Mouse (Mus musculus) forebrain, embryonic 15.5 days (tissue): ENCODE results near the gene Phf2. TPM values are rescaled to one million over a fixed set of nuclear protein-coding genes. Genes with fewer than 3 reads are reported as not detected.

Experiments
- ATAC-seq: fragments of 200-750 bp; cut with Nextera tagmentation; replicated peaks from 2 replicates; pipeline ENCODE4 v1.8.0; 2017; ENCODE audit warnings: mild to moderate bottlenecking, moderate TSS enrichment, moderate library complexity
- H3K27ac ChIP-seq: fragments of 300-500 bp; sonication (generic); replicated peaks from 2 replicates; pipeline ENCODE4 v1.5.1; 2015; ENCODE audit warnings: mild to moderate bottlenecking, inconsistent platforms
- H3K27me3 ChIP-seq: fragments of 300-500 bp; sonication (generic); 2 replicates; pipeline ENCODE4 v1.6.1; 2015; ENCODE audit warnings: inconsistent platforms
- H3K36me3 ChIP-seq: fragments of 300-500 bp; sonication (generic); 2 replicates; pipeline ENCODE4 v1.6.1; 2015; ENCODE audit warnings: mild to moderate bottlenecking, inconsistent platforms
- H3K4me1 ChIP-seq: fragments of 300-500 bp; sonication (generic); 2 replicates; pipeline ENCODE4 v1.6.1; 2015; ENCODE audit warnings: inconsistent platforms
- H3K4me2 ChIP-seq: fragments of 300-500 bp; sonication (generic); replicated peaks from 2 replicates; pipeline ENCODE4 v1.6.1; 2015; ENCODE audit warnings: mild to moderate bottlenecking, inconsistent platforms
- H3K4me3 ChIP-seq: fragments of 300-500 bp; sonication (generic); 2 replicates; pipeline ENCODE4 v1.5.1; 2015; ENCODE audit warnings: mild to moderate bottlenecking, inconsistent platforms
- H3K9ac ChIP-seq: fragments of 300-500 bp; sonication (generic); replicated peaks from 2 replicates; pipeline ENCODE4 v1.6.1; 2015; ENCODE audit warnings: mild to moderate bottlenecking, inconsistent platforms
- H3K9me3 ChIP-seq: fragments of 300-500 bp; sonication (generic); 2 replicates; pipeline ENCODE4 v1.6.1; 2016; ENCODE audit warnings: inconsistent platforms
- WGBS: fragments of 180-500 bp; shearing (Covaris S2); methylation state at CpG from one replicate; pipeline ENCODE4 v1.1.7; 2015; ENCODE audit warnings: mixed read lengths; 5-methylcytosine and 5-hydroxymethylcytosine counted together
- polyA plus RNA-seq: library from polyadenylated mRNA; unstranded; fragments of >200 nt; fragmentation: Nextera tagmentation; extraction: Ambion mirVana; gene quantifications from 2 replicates; pipeline ENCODE4 v1.2.1, GENCODE M21; 2015

Phf2 gene
- 10.5 and 11.5 TPM in 2 replicates for polyA plus RNA-seq

- WGBS: under 1% methylated on average over 65 of the region's 117 CpGs
- peaks cover 31% of the 10 kb centered on the region for H3K4me1 ChIP-seq
- H3K36me3 ChIP-seq: no peaks in the 10 kb centered on the region
Measured at GRCm38 (mm10) chr13:48870771-48871731, at the start of gene Phf2. Gene Phf2, minus strand, starts transcription at chr13:48871119.

GRCm38 (mm10) chr13:48919756-48920415 lies 49.0 kb upstream of the Phf2 start:
- Histone ChIP-seq H3K27me3 (no peaks in the 10 kb centered on the region), H3K9me3 (no peaks in the 10 kb centered on the region), H3K9ac (no peak overlapping the region), H3K27ac (no peak overlapping the region), H3K4me2 (no peak overlapping the region), H3K36me3 (peaks cover 33% of the 10 kb centered on the region), H3K4me3 (no peak overlapping the region), H3K4me1 (no peaks in the 10 kb centered on the region)
- no peak for ATAC-seq
- 92% methylated on average over 7 of the region's 7 CpGs for WGBS

More at GRCm38 (mm10) chr13:48870771-48871731, at the start of gene Phf2:
- H3K4me2 ChIP-seq: peak within 1 kb of the TSS; percentile 85
- no peaks in the 10 kb centered on the region for H3K27me3 ChIP-seq
- no peaks in the 10 kb centered on the region for H3K9me3 ChIP-seq
- H3K4me3 ChIP-seq: peak within 1 kb of the TSS; percentile 97
- H3K27ac ChIP-seq: peak within 1 kb of the TSS; percentile 83
- ATAC-seq: peak; percentile 62
- peak within 1 kb of the TSS; percentile 98 for H3K9ac ChIP-seq

- no peak for ATAC-seq
- H3K4me3 ChIP-seq: no peak overlapping the region
- H3K4me1 ChIP-seq: no peaks in the 10 kb centered on the region
- no peak overlapping the region for H3K27ac ChIP-seq
- no peaks in the 10 kb centered on the region for H3K9me3 ChIP-seq
- no peak overlapping the region for H3K4me2 ChIP-seq
- no peak overlapping the region for H3K9ac ChIP-seq
- 97% methylated on average over 3 of the region's 3 CpGs for WGBS
- no peaks in the 10 kb centered on the region for H3K27me3 ChIP-seq
- peaks cover 39% of the 10 kb centered on the region for H3K36me3 ChIP-seq
Measured at GRCm38 (mm10) chr13:48917113-48917599, 46.2 kb upstream of the Phf2 start.

- 31% methylated on average over 1 of the region's 1 CpGs for WGBS
- no peak overlapping the region for H3K4me3 ChIP-seq
- H3K4me2 ChIP-seq: no peak overlapping the region
- H3K9ac ChIP-seq: no peak overlapping the region
- peaks cover 33% of the 10 kb centered on the region for H3K36me3 ChIP-seq
- H3K27me3 ChIP-seq: no peaks in the 10 kb centered on the region
- ATAC-seq: no peak
- no peaks in the 10 kb centered on the region for H3K9me3 ChIP-seq
- no peak overlapping the region for H3K27ac ChIP-seq
- H3K4me1 ChIP-seq: peaks cover 6% of the 10 kb centered on the region
Measured at GRCm38 (mm10) chr13:48913680-48914079, 42.8 kb upstream of the Phf2 start.

GRCm38 (mm10) chr13:48913141-48913540 lies 42.2 kb upstream of the Phf2 start:
- no peak overlapping the region for H3K4me2 ChIP-seq
- no peaks in the 10 kb centered on the region for H3K27me3 ChIP-seq
- no peak for ATAC-seq
- H3K36me3 ChIP-seq: peaks cover 38% of the 10 kb centered on the region
- 79% methylated on average over 3 of the region's 3 CpGs for WGBS
- peaks cover 6% of the 10 kb centered on the region for H3K4me1 ChIP-seq
- H3K9ac ChIP-seq: no peak overlapping the region
- H3K4me3 ChIP-seq: no peak overlapping the region
- no peak overlapping the region for H3K27ac ChIP-seq
- H3K9me3 ChIP-seq: no peaks in the 10 kb centered on the region

GRCm38 (mm10) chr13:48911426-48911825 lies 40.5 kb upstream of the Phf2 start:
- ATAC-seq: 0 out of 2 replicates have a peak, but pooled peaks have one; percentile 43
- H3K4me1 ChIP-seq: peaks cover 6% of the 10 kb centered on the region
- WGBS: 75% methylated on average over 7 of the region's 7 CpGs
- H3K4me2 ChIP-seq: no peak overlapping the region
- H3K27me3 ChIP-seq: no peaks in the 10 kb centered on the region
- H3K27ac ChIP-seq: peak overlapping the region; percentile 34; the same call in 1 of the 2 replicates
- H3K9ac ChIP-seq: no peak overlapping the region
- no peak overlapping the region for H3K4me3 ChIP-seq
- no peaks in the 10 kb centered on the region for H3K9me3 ChIP-seq
- H3K36me3 ChIP-seq: peaks cover 30% of the 10 kb centered on the region

- Histone ChIP-seq H3K27ac (no peak overlapping the region), H3K27me3 (no peaks in the 10 kb centered on the region), H3K36me3 (peaks cover 42% of the 10 kb centered on the region), H3K9me3 (no peaks in the 10 kb centered on the region), H3K4me2 (no peak overlapping the region), H3K9ac (no peak overlapping the region), H3K4me3 (no peak overlapping the region), H3K4me1 (no peaks in the 10 kb centered on the region)
- 96% methylated on average over 2 of the region's 2 CpGs for WGBS
- no peak for ATAC-seq
Measured at GRCm38 (mm10) chr13:48905458-48905857, 34.5 kb upstream of the Phf2 start.

- no peak overlapping the region for H3K4me3 ChIP-seq
- H3K9ac ChIP-seq: no peak overlapping the region
- peaks cover 40% of the 10 kb centered on the region for H3K36me3 ChIP-seq
- H3K9me3 ChIP-seq: no peaks in the 10 kb centered on the region
- H3K4me2 ChIP-seq: no peak overlapping the region
- no peak for ATAC-seq
- H3K27ac ChIP-seq: no peak overlapping the region
- no peaks in the 10 kb centered on the region for H3K27me3 ChIP-seq
- 88% methylated on average over 5 of the region's 5 CpGs for WGBS
- no peaks in the 10 kb centered on the region for H3K4me1 ChIP-seq
Measured at GRCm38 (mm10) chr13:48895376-48895775, 24.5 kb upstream of the Phf2 start.

- WGBS: 96% methylated on average over 4 of the region's 4 CpGs
- Histone ChIP-seq H3K9ac (no peak overlapping the region), H3K36me3 (peaks cover 65% of the 10 kb centered on the region), H3K4me3 (no peak overlapping the region), H3K27ac (no peak overlapping the region), H3K27me3 (no peaks in the 10 kb centered on the region), H3K4me2 (no peak overlapping the region), H3K4me1 (no peaks in the 10 kb centered on the region), H3K9me3 (no peaks in the 10 kb centered on the region)
- ATAC-seq: no peak
Measured at GRCm38 (mm10) chr13:48890260-48890960, 19.5 kb upstream of the Phf2 start.

- Histone ChIP-seq H3K27ac (peak overlapping the region; percentile 89), H3K4me1 (peaks cover 10% of the 10 kb centered on the region), H3K9ac (peak overlapping the region; percentile 60), H3K36me3 (peaks cover 26% of the 10 kb centered on the region), H3K27me3 (no peaks in the 10 kb centered on the region), H3K4me2 (peak overlapping the region; percentile 71), H3K9me3 (no peaks in the 10 kb centered on the region), H3K4me3 (peak overlapping the region; percentile 50)
- peak; percentile 100 for ATAC-seq
- under 1% methylated on average over 36 of the region's 36 CpGs for WGBS
Measured at GRCm38 (mm10) chr13:48878534-48878933, 7.6 kb upstream of the Phf2 start.

- Histone ChIP-seq H3K27me3 (no peaks in the 10 kb centered on the region), H3K9ac (peak overlapping the region; percentile 60), H3K4me2 (peak overlapping the region; percentile 71), H3K27ac (peak overlapping the region; percentile 89), H3K4me1 (peaks cover 10% of the 10 kb centered on the region), H3K9me3 (no peaks in the 10 kb centered on the region), H3K4me3 (peak overlapping the region; percentile 50), H3K36me3 (peaks cover 21% of the 10 kb centered on the region)
- no peak for ATAC-seq
Measured at GRCm38 (mm10) chr13:48877805-48878204, 6.9 kb upstream of the Phf2 start.
